Mouse (Mus musculus): Measurements from ENCODE around the gene Adcy6. TPM values are rescaled to one million over a fixed set of nuclear protein-coding genes. Genes with fewer than 3 reads are reported as not detected.

The Adcy6 gene
- polyA plus RNA-seq, 1 experiment, result 50.2 TPM

- DNase-seq (ENCODE audit: low read depth), result no peak
- no peak for TF ChIP-seq CTCF (IDR thresholded peaks at IDR 0.05; ENCODE audit: borderline replicate concordance, extremely low read depth, insufficient read depth, insufficient read length)
- no peak for TF ChIP-seq POLR2A (IDR thresholded peaks at IDR 0.05; ENCODE audit: borderline replicate concordance, extremely low read depth, insufficient read depth, insufficient read length, poor library complexity, severe bottlenecking)
Observed at GRCm38 (mm10) chr15:98626487-98627212, 16.8 kb upstream of the Adcy6 start.

DNA sequence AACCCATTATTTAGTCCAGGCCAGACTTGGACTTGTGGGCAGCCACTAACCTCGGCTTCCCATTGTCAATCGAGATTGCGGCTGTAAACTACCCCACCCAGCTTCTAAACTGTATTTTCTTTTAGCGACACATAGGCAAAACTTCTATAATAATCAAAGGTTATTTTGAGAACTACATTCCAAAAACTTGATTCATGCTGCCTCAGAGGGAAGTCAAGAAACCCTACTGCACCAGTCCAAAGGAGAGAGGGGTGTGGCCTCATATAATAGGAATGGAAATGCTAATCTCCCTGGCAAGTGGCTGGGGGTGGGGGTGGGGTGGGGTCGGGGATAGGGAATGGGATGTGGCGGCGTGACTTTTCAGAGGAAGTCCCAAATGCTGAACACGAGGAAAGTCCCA, 16.2 kb upstream of the Adcy6 start:
- no peak for DNase-seq (ENCODE audit: low read depth)
- no peak for TF ChIP-seq CTCF (IDR thresholded peaks at IDR 0.05; ENCODE audit: borderline replicate concordance, extremely low read depth, insufficient read depth, insufficient read length)
- no peak for TF ChIP-seq POLR2A (IDR thresholded peaks at IDR 0.05; ENCODE audit: borderline replicate concordance, extremely low read depth, insufficient read depth, insufficient read length, poor library complexity, severe bottlenecking)

DNA sequence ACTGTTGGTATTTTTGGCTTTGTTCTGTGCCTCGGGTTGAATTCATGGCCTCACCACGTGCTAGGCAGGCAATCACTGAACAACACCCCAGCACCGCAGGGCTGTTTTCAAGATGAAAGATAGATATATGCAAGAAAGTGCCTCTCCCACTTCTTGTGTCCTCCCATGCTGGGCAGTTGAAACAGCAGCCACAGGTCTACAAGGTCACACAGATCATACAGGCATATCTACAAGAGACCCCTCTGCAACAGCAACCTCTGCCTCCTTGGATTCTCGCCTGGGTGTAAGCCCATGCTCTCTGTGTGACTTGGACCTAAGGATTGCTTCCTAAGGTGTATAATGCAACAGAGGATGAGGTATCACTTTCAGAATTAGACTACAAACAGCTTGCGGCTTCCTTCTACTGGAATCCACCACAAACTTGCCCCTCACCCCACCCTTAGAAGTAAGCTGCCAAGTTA, 13.5 kb upstream of the Adcy6 start:
- TF ChIP-seq POLR2A (IDR thresholded peaks at IDR 0.05; ENCODE audit: borderline replicate concordance, extremely low read depth, insufficient read depth, insufficient read length, poor library complexity, severe bottlenecking) (no peak), CTCF (IDR thresholded peaks at IDR 0.05; ENCODE audit: borderline replicate concordance, extremely low read depth, insufficient read depth, insufficient read length) (no peak)
- DNase-seq (ENCODE audit: low read depth), result no peak

GRCm38 (mm10) chr15:98622721-98623120, 12.8 kb upstream of the Adcy6 start:
- TF ChIP-seq CTCF (IDR thresholded peaks at IDR 0.05; ENCODE audit: borderline replicate concordance, extremely low read depth, insufficient read depth, insufficient read length) (no peak), POLR2A (IDR thresholded peaks at IDR 0.05; ENCODE audit: borderline replicate concordance, extremely low read depth, insufficient read depth, insufficient read length, poor library complexity, severe bottlenecking) (no peak)
- DNase-seq (ENCODE audit: low read depth), result no peak

DNA sequence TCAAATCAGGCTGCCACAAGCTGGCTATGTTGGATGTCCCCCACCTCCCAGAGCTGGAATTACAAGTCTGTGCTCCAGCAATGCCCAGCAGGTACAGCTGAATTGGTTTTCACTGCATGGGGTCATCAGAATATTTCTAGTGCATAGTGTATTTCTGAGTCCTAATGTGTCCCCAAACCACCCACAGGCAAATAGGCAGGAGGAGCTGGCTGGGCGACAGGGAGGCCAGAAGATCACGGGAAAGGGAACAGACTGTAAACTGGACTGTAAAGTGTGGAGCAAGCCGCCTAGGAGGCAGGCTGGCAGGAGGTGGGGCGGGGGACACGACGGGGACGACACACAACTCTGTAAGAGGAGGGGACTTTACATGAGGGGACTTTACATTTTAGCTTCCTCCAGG, 12.3 kb upstream of the Adcy6 start:
- no peak for TF ChIP-seq CTCF (IDR thresholded peaks at IDR 0.05; ENCODE audit: borderline replicate concordance, extremely low read depth, insufficient read depth, insufficient read length)
- DNase-seq (ENCODE audit: low read depth), result no peak

DNA sequence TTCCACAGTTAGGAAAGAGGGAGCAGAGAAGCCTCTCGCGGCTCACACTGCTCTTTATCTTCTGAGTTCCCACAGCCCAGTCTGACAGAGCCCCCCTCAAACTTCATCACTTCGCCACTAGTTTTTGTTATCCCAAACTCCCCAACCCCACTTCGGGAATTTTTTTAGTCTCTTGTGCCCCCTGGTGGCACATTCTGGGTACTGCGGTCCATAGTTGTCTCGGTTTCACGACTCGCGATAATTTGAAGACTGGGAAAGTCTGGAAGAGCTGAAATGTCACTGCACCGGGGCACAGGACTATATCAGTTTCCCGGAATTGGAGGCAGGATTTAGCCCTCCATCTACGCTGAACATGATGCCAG, 7.3 kb upstream of the Adcy6 start:
- peak; percentile 81 for DNase-seq (ENCODE audit: low read depth)
- TF ChIP-seq POLR2A (IDR thresholded peaks at IDR 0.05; ENCODE audit: borderline replicate concordance, extremely low read depth, insufficient read depth, insufficient read length, poor library complexity, severe bottlenecking) (no peak), CTCF (IDR thresholded peaks at IDR 0.05; ENCODE audit: borderline replicate concordance, extremely low read depth, insufficient read depth, insufficient read length) (peak; percentile 88; the same call in 1 of the 2 replicates)

DNA sequence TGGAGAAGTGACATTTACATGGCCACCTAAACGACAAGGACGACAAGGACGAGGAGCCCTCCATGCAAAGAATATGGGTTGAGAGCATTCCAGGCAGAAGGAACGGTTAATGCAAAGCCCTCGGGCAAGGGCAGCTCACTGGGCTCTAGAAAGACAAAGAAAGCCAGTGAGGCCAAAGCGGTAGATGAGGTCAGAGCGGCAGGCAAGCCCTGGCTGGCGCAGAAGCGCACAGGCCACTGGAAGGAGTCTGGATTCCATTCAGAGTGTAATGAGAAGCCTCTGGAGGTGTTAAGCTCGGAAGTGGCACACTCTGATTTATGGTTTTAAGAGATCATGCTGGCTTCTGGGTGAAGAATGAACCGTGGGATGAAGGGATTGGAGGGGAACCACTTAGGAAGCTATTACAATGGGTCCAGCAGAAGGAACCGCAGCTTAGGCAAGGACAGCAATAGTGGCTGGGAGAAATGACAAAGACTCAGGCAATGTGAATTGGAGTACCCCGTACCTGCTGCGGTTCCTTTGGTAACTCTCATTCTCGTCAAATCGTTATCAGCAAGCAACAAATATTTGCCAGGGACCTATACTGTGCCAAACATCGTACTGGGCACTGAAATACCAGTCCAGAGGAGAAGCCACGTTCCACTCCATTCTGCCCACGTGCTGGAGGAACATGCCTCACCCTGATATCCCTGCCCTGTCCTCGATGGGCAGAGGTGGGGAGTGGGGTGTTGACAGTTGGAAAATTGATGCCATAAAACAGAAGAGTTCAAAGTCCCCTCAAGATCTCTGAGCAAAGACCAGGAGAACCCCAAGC, 6.7 kb upstream of the Adcy6 start:
- no peak for TF ChIP-seq POLR2A (IDR thresholded peaks at IDR 0.05; ENCODE audit: borderline replicate concordance, extremely low read depth, insufficient read depth, insufficient read length, poor library complexity, severe bottlenecking)
- no peak for TF ChIP-seq CTCF (IDR thresholded peaks at IDR 0.05; ENCODE audit: borderline replicate concordance, extremely low read depth, insufficient read depth, insufficient read length)
- no peak for DNase-seq (ENCODE audit: low read depth)

DNA sequence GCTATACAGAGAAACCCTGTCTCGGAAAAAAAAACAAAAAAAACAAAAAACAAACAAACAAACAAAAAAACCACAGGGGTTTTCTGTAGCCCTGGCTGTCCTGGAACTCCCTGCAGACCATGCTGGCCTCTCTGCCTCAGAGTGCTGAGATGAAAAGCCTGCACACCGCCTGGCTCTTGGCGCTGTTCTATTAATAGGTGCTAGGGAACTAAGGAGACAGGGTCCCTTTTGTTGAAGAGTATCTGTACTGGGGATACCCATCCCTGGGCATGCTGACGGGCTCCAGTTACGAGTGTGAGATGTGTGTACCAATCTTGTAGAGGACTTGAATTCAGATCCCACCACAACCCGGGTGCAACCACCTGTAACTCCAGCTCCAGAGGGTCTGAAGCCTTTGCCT, 5.9 kb upstream of the Adcy6 start:
- DNase-seq (ENCODE audit: low read depth), result no peak
- TF ChIP-seq CTCF (IDR thresholded peaks at IDR 0.05; ENCODE audit: borderline replicate concordance, extremely low read depth, insufficient read depth, insufficient read length) (no peak), POLR2A (IDR thresholded peaks at IDR 0.05; ENCODE audit: borderline replicate concordance, extremely low read depth, insufficient read depth, insufficient read length, poor library complexity, severe bottlenecking) (no peak)

DNA sequence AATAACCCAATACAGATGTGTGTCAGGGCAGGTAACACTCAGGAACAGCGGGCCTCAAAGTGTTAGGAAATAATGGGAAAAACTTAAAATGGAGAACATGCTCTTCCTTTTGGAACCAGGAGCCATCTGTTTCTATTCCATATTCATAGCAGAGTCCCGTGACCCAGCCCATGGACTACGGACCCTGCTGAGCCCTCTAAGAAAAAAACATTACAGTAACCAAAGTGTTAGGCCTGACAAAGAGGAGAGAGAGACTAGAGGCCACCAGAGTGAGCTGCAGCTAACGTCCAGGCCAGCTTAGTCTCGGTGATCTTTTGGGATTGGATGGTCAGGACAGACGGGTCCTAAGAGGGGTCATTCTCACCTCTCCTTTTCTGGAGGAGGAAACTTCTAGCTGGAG, 5.1 kb upstream of the Adcy6 start:
- no peak for TF ChIP-seq CTCF (IDR thresholded peaks at IDR 0.05; ENCODE audit: borderline replicate concordance, extremely low read depth, insufficient read depth, insufficient read length)
- TF ChIP-seq POLR2A (IDR thresholded peaks at IDR 0.05; ENCODE audit: borderline replicate concordance, extremely low read depth, insufficient read depth, insufficient read length, poor library complexity, severe bottlenecking), result no peak
- no peak for DNase-seq (ENCODE audit: low read depth)

DNA sequence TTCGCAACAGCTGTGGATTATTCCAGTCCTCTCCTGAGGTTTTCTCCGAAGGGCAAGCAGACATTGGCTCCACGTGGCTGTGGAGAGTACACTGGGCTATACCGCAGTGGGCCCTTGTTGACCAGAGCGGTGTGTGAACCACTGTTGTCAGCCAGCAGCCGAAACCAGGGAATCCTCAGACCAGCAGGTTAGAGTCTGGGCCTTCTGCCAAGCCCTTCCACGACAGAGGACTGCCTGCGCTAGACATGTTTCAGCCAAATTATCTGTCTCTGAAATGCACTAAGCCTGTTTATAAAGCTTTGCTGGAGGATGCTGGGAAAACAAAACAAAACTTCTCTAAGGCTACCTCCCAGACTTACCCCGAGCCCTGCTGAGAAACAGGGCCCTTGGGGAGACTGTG, 4.7 kb upstream of the Adcy6 start:
- TF ChIP-seq POLR2A (IDR thresholded peaks at IDR 0.05; ENCODE audit: borderline replicate concordance, extremely low read depth, insufficient read depth, insufficient read length, poor library complexity, severe bottlenecking) (no peak), CTCF (IDR thresholded peaks at IDR 0.05; ENCODE audit: borderline replicate concordance, extremely low read depth, insufficient read depth, insufficient read length) (no peak)
- DNase-seq (ENCODE audit: low read depth), result peak; percentile 72

DNA sequence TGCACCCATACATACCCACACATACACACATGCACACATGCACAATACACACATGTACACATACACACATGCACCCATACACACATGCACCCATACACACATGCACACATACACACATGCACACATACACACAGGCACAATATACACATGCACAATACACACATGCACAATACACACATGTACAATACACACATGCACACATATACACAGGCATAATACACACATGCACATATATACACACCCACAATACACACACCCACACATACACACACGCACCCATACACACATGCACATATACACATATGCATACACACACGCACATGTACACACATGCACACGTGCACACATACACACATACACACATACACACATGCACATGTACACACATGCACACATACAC, 2.4 kb upstream of the Adcy6 start:
- no peak for TF ChIP-seq POLR2A (IDR thresholded peaks at IDR 0.05; ENCODE audit: borderline replicate concordance, extremely low read depth, insufficient read depth, insufficient read length, poor library complexity, severe bottlenecking)
- TF ChIP-seq CTCF (IDR thresholded peaks at IDR 0.05; ENCODE audit: borderline replicate concordance, extremely low read depth, insufficient read depth, insufficient read length), result no peak
- DNase-seq (ENCODE audit: low read depth), result no peak
